Comparison of ENCODE assay signal across 27 mouse cellular contexts in the genomic region with DNA sequence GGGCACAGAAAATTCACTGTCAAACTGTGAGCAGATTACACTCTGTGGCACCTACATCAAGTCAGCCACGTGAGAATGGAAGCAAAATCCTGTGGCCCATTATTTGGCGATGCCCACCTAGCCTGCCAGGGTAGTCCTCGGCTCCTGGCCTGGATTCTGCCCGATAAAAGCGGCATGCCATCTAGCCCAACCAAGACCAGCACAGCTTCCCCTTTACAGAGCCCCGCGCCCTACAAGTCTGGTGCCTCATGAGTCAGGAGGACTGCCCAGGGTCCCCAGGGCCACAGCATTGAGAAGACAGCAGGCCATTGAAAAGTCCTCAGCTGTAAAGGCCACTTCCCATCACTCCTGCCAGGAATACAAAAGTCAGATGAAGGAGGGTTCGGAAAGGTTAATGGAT. TPM values are rescaled to one million over a fixed set of nuclear protein-coding genes. Genes with fewer than 3 reads are reported as not detected.
DNase-seq lines count a peak whose midpoint lies in the region; ATAC-seq and TF ChIP-seq lines count a peak whose summit lies in the region.
"Had no signal": no experiment of that assay in that cellular context is flagged by ENCODE, and none has a peak within 500 bp of the region (broad histone marks: within the 10 kb centered on the region; RNA-seq: fewer than 3 reads in every experiment).

No protein-coding gene starts in this region.

- ATAC-seq in common myeloid progenitor, adult 5-6 weeks (replicated peaks; ENCODE audit: low read depth, poor library complexity, severe bottlenecking): peak; percentile 53
- ATAC-seq in granulocyte monocyte progenitor cell, adult 5-6 weeks (replicated peaks; ENCODE audit: poor library complexity, severe bottlenecking): peak; percentile 69
- peak; percentile 55 for ATAC-seq in megakaryocyte progenitor cell, adult 5-6 weeks (replicated peaks; ENCODE audit: poor library complexity)
- ATAC-seq: activated CD4-positive, CD25-positive, alpha-beta regulatory T cell, adult 4 months; CD4-positive, CD25-positive, alpha-beta regulatory T cell, adult 4 months; forebrain, embryonic 15.5 days; hindbrain, embryonic 16.5 days; intestine, embryonic 15.5 days had no signal

- H3K27ac ChIP-seq in gastrocnemius, adult 2 months: peak overlapping the region; percentile 35; the same call in 1 of the 2 replicates
- H3K27ac ChIP-seq: embryonic facial prominence, embryonic 13.5 days; forebrain, embryonic 12.5 days; forebrain, embryonic 15.5 days; intestine, embryonic 15.5 days had no signal

- no peak overlapping the region for H3K4me3 ChIP-seq in gastrocnemius, adult 2 months
- H3K4me3 ChIP-seq: embryonic facial prominence, embryonic 13.5 days; erythroblast, embryonic 14.5 days; forebrain, embryonic 12.5 days; forebrain, embryonic 15.5 days; heart, embryonic 12.5 days; hindbrain, embryonic 10.5 days; hindbrain, embryonic 13.5 days; intestine, embryonic 15.5 days had no signal

- intact Hi-C loops in gastrocnemius, adult 2 months (cut with DNase I): no loop called here
- intact Hi-C loops in left cerebral cortex, postnatal 4 days (cut with DNase I): no loop called here

- TF ChIP-seq CTCF in gastrocnemius, adult 2 months (IDR thresholded peaks at IDR 0.05): no peak

- DNase-seq in gastrocnemius, adult 2 months: no peak
- DNase-seq in gastrocnemius, postnatal 4 days (ENCODE audit: low spot score in 2 of 2): no peak
- no peak for DNase-seq in left cerebral cortex, postnatal 4 days
- no peak for DNase-seq in left cerebral cortex, adult 18-20 months (ENCODE audit: low spot score in 2 of 2)
- DNase-seq: adrenal gland, adult 8-10 months; adrenal gland, postnatal 25 days; cerebellum, adult 11-12 months; cerebellum, postnatal 14 days; gastrocnemius, postnatal 10 days; gastrocnemius, postnatal 36 days; heart, adult 18-20 months; heart, postnatal 14 days; kidney, adult 11 months had no signal

RNA-seq across cellular contexts. Expression of a gene that starts 31.8 kb away (rescaled TPM):
- 1 to 10 TPM; 2.9 to 4.2 TPM for total RNA-seq in gastrocnemius, adult 2 months (2021)
- total RNA-seq in gastrocnemius, postnatal 4 days (2021): 10 to 100 TPM; 16.7 to 17.9 TPM
- total RNA-seq in common myeloid progenitor, adult 5-6 weeks (2017): 1.2 and 1.6 TPM in 2 replicates
- total RNA-seq in granulocyte monocyte progenitor cell, adult 5-6 weeks (2014; fragmentation: Nextera tagmentation): 9.5 and 11.6 TPM in 2 replicates
- 4.8 and 5.1 TPM in 2 replicates for total RNA-seq in granulocyte monocyte progenitor cell, adult 5-6 weeks (2017)
- 10.5 and 14.2 TPM in 2 replicates for total RNA-seq in megakaryocyte progenitor cell, adult 5-6 weeks (2015)
- total RNA-seq in megakaryocyte progenitor cell, adult 5-6 weeks (2017): 5.0 and 5.8 TPM in 2 replicates
- total RNA-seq in left cerebral cortex, postnatal 4 days (2021): 10 to 100 TPM; 12.2 to 13.7 TPM
- total RNA-seq in left cerebral cortex, adult 18-20 months (2021): 10 to 100 TPM; 44.5 to 45.6 TPM
